Mouse (Mus musculus) heart, embryonic 11.5 days (tissue): ENCODE measurements at regions not wholly inside any gene's neighbourhood (a gene's known extent, or its start where the extent isn't known, plus 50 kb on each side); places are given as distances from the start of the nearest gene placed in this dataset.

Source experiments
- ATAC-seq: fragments of 200-750 bp; cut with Nextera tagmentation; replicated peaks from 2 replicates; pipeline ENCODE4 v1.8.0; 2017; ENCODE audit warnings: moderate library complexity; ENCODE audit not compliant: insufficient number of reproducible peaks, low FRiP score, low TSS enrichment
- H3K27ac ChIP-seq: fragments of 300-500 bp; sonication (generic); 2 replicates; pipeline ENCODE4 v1.5.1; 2014; ENCODE audit warnings: mild to moderate bottlenecking, low read depth, low read length
- H3K27me3 ChIP-seq: fragments of 300-500 bp; sonication (generic); 2 replicates; pipeline ENCODE4 v1.6.1; 2014; ENCODE audit warnings: mild to moderate bottlenecking, low read length, mixed read lengths; ENCODE audit not compliant: control insufficient read depth, insufficient read depth
- H3K36me3 ChIP-seq: fragments of 300-500 bp; sonication (generic); 2 replicates; pipeline ENCODE4 v1.6.1; 2014; ENCODE audit warnings: mild to moderate bottlenecking, low read length, moderate library complexity, mixed read lengths; ENCODE audit not compliant: control insufficient read depth, insufficient read depth
- H3K4me1 ChIP-seq: fragments of 300-500 bp; sonication (generic); 2 replicates; pipeline ENCODE4 v1.6.1; 2014; ENCODE audit warnings: low read length; ENCODE audit not compliant: control insufficient read depth, insufficient read depth
- H3K4me2 ChIP-seq: fragments of 300-500 bp; sonication (generic); 2 replicates; pipeline ENCODE4 v1.6.1; 2014; ENCODE audit warnings: mild to moderate bottlenecking, moderate library complexity
- H3K4me3 ChIP-seq: fragments of 300-500 bp; sonication (generic); 2 replicates; pipeline ENCODE4 v1.5.1; 2014; ENCODE audit warnings: low read depth, low read length
- H3K9ac ChIP-seq: fragments of 300-500 bp; sonication (generic); 2 replicates; pipeline ENCODE4 v1.6.1; 2014; ENCODE audit warnings: mild to moderate bottlenecking, low read depth, low read length, moderate library complexity
- H3K9me3 ChIP-seq: fragments of 300-500 bp; sonication (generic); replicated peaks from 2 replicates; pipeline ENCODE4 v1.6.1; 2016; ENCODE audit warnings: low read length; ENCODE audit not compliant: control insufficient read depth
- WGBS: fragments of 180-500 bp; shearing (Covaris S2); extraction: QIAGEN DNeasy Blood & Tissue Kit; methylation state at CpG from one replicate; pipeline ENCODE4 v1.1.7; 2014; ENCODE audit not compliant: insufficient replicate concordance; 5-methylcytosine and 5-hydroxymethylcytosine counted together

- WGBS = 74% methylated on average over 3 of the region's 3 CpGs
- ATAC-seq = no peak
- Histone ChIP-seq H3K9me3 (no peaks in the 10 kb centered on the region), H3K4me2 (no peak overlapping the region), H3K36me3 (no peaks in the 10 kb centered on the region), H3K9ac (no peak overlapping the region), H3K27ac (no peak overlapping the region), H3K4me1 (peaks cover 5% of the 10 kb centered on the region; the same call in 1 of the 2 replicates), H3K27me3 (no peaks in the 10 kb centered on the region), H3K4me3 (no peak overlapping the region)
Observed at GRCm38 (mm10) chr8:88947384-88947783, 96.6 kb downstream of the Sall1 start.

DNA sequence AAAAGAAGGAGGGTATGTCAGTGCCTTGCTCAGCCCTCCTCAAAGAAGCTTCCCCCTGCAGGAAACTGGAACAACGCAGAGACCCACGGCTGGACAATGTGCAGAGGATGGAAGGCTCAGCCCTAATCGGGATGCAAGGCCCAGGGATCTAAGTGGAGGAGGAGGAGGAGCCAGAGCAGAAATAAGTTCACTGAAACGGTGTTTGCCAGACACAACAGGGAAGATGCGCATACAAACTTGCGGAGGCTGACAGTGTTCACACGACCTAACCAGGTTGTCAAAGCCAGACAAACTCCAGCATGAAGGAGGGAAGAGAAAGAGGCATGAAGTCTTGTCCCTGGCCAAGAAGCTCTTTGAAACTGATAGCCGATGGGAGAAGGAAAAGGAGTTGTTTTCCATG lies 98.3 kb downstream of the Sall1 start:
- WGBS = 53% methylated on average over 8 of the region's 8 CpGs
- Histone ChIP-seq H3K4me3 (no peak overlapping the region), H3K36me3 (no peaks in the 10 kb centered on the region), H3K9me3 (no peaks in the 10 kb centered on the region), H3K27me3 (no peaks in the 10 kb centered on the region), H3K27ac (no peak overlapping the region), H3K4me2 (no peak overlapping the region), H3K9ac (no peak overlapping the region), H3K4me1 (peaks cover 5% of the 10 kb centered on the region; the same call in 1 of the 2 replicates)
- no peak for ATAC-seq

DNA sequence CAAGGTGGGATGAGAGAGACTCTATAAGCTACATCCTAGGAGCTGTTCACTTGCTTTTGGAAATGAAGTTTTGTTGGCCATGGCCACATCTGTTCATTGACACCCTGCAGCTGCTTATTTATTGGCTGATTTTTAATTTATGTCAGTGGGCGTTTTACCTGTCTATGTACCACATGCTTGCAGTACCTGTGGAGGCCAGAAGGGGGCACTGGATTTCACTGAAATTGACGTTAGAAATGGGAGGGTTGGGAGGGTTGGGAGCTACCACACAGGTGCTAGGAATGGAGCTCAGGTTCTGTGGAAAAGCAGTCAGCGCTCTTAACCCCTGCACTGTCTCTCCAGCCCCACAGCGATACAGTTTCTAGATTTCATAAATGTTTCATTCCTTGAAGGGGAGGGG lies 99.9 kb downstream of the Sall1 start:
- 51% methylated on average over 4 of the region's 4 CpGs for WGBS
- Histone ChIP-seq H3K36me3 (no peaks in the 10 kb centered on the region), H3K9me3 (no peaks in the 10 kb centered on the region), H3K4me1 (peaks cover 5% of the 10 kb centered on the region; the same call in 1 of the 2 replicates), H3K27ac (no peak overlapping the region), H3K4me2 (no peak overlapping the region), H3K4me3 (no peak overlapping the region), H3K9ac (no peak overlapping the region), H3K27me3 (no peaks in the 10 kb centered on the region)
- ATAC-seq = no peak

GRCm38 (mm10) chr8:88939071-88939746 lies 104.8 kb downstream of the Sall1 start:
- no peaks in the 10 kb centered on the region for H3K36me3 ChIP-seq
- no peaks in the 10 kb centered on the region for H3K4me1 ChIP-seq
- no peak overlapping the region for H3K4me3 ChIP-seq
- H3K27ac ChIP-seq = no peak overlapping the region
- ATAC-seq = no peak
- H3K9ac ChIP-seq = no peak overlapping the region
- H3K9me3 ChIP-seq = no peaks in the 10 kb centered on the region
- whole genome bisulfite sequencing = 62% methylated on average over 16 of the region's 16 CpGs
- no peaks in the 10 kb centered on the region for H3K27me3 ChIP-seq
- no peak overlapping the region for H3K4me2 ChIP-seq

GRCm38 (mm10) chr8:88934708-88935107 lies 109.3 kb downstream of the Sall1 start:
- no peaks in the 10 kb centered on the region for H3K36me3 ChIP-seq
- no peak overlapping the region for H3K4me2 ChIP-seq
- no peaks in the 10 kb centered on the region for H3K27me3 ChIP-seq
- no peak overlapping the region for H3K27ac ChIP-seq
- no peak overlapping the region for H3K4me3 ChIP-seq
- H3K4me1 ChIP-seq = peaks cover 3% of the 10 kb centered on the region; the same call in 1 of the 2 replicates
- no peaks in the 10 kb centered on the region for H3K9me3 ChIP-seq
- ATAC-seq = no peak
- no peak overlapping the region for H3K9ac ChIP-seq
- WGBS = 84% methylated on average over 5 of the region's 5 CpGs

GRCm38 (mm10) chr8:88931050-88931449 lies 112.9 kb downstream of the Sall1 start:
- no peaks in the 10 kb centered on the region for H3K9me3 ChIP-seq
- no peak overlapping the region for H3K27ac ChIP-seq
- H3K4me1 ChIP-seq = peaks cover 3% of the 10 kb centered on the region; the same call in 1 of the 2 replicates
- no peaks in the 10 kb centered on the region for H3K27me3 ChIP-seq
- H3K4me2 ChIP-seq = no peak overlapping the region
- WGBS = 59% methylated on average over 5 of the region's 5 CpGs
- H3K4me3 ChIP-seq = no peak overlapping the region
- H3K9ac ChIP-seq = no peak overlapping the region
- no peaks in the 10 kb centered on the region for H3K36me3 ChIP-seq
- ATAC-seq = no peak

- no peaks in the 10 kb centered on the region for H3K36me3 ChIP-seq
- H3K4me2 ChIP-seq = no peak overlapping the region
- peaks cover 3% of the 10 kb centered on the region; the same call in 1 of the 2 replicates for H3K4me1 ChIP-seq
- H3K9me3 ChIP-seq = no peaks in the 10 kb centered on the region
- ATAC-seq = no peak
- H3K27ac ChIP-seq = no peak overlapping the region
- 7% methylated on average over 2 of the region's 2 CpGs for WGBS
- no peak overlapping the region for H3K9ac ChIP-seq
- H3K4me3 ChIP-seq = no peak overlapping the region
- no peaks in the 10 kb centered on the region for H3K27me3 ChIP-seq
Observed at GRCm38 (mm10) chr8:88930370-88930769, 113.6 kb downstream of the Sall1 start.

DNA sequence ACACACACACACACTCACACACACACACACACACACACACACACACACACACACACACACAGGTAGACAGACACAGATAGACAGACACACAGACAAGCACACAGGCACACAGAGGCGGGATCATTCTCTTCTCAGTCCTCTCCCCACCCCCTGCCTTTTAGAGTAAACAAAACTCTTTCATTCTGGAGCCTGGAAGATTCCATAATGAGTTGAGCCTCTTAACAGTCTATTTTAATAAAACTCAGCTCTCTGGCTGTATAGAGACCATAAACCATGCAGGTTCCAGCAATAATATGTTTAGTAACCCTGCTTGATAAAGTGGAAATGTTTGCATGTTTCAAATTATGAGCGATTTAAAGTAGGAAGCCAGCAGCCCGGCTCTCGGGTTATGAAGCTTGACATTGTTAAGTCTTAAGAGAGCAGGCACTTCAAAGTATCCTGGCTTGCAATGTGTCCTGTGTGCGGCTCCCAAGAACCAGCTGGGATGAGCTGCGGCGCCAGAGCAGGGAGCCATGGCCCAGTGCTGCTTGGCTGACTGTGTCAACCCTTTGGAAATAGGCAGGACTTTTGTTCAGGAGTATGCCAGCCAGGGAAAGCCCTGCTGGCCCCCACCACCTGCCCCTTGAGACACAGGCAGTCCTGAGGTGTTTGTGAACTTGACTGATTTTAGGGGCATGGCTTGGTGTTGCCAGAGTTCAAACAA lies 115.1 kb downstream of the Sall1 start:
- H3K4me3 ChIP-seq = no peak overlapping the region
- no peaks in the 10 kb centered on the region for H3K27me3 ChIP-seq
- no peak overlapping the region for H3K4me2 ChIP-seq
- no peak overlapping the region for H3K9ac ChIP-seq
- no peak for ATAC-seq
- 45% methylated on average over 7 of the region's 7 CpGs for WGBS
- H3K4me1 ChIP-seq = peaks cover 3% of the 10 kb centered on the region; the same call in 1 of the 2 replicates
- H3K9me3 ChIP-seq = no peaks in the 10 kb centered on the region
- no peak overlapping the region for H3K27ac ChIP-seq
- no peaks in the 10 kb centered on the region for H3K36me3 ChIP-seq
